Mouse (Mus musculus) spleen, postnatal 10 days (tissue): ENCODE data around the gene Socs2.

Source experiments
- DNase-seq, 2 experiments: peaks; one replicate each; pipeline ENCODE4 v3.0.0; 2021 to 2022; ENCODE audit warnings: low spot score in 2 of 2

Gene Socs2

DNA sequence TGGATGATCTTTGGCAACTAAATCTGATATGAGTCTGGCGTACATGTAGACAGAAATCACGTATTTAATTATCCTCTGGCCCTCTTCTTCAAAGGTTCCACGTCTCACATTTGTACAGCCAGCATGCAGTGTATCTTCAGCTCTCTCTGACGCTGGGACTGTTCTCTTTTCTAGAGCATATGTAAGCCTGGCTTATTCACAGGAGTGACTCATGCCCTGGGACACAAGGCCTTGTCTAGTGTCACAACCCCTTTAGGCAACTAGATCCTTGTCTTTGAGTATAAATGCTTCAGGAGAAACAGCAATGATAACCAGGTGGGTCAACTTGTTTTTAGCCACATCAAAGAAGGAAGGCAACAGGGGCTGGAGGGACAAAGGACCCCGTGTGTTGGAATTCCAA is 5.7 kb upstream of the Socs2 start:
- no peak for DNase-seq

DNA sequence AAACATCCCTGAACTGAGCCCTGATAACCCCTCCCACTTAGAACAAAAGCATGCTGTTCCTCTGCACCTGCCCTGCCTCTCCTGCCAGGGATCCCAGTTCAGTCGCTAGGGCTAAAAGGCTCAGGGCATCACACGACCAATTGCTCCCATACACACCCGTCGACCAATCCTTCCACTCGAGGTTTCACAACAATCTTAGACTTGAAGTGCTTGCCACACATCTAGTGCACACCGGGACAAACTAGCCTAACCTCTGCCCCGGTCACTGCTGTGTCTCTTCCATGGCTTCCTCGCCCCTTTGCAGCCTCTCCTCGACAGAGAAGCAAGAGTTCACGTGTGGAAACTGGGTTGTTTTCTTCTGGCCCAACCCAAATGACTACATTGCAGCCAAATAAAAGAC is 3.3 kb upstream of the Socs2 start:
- no peak for DNase-seq

DNA sequence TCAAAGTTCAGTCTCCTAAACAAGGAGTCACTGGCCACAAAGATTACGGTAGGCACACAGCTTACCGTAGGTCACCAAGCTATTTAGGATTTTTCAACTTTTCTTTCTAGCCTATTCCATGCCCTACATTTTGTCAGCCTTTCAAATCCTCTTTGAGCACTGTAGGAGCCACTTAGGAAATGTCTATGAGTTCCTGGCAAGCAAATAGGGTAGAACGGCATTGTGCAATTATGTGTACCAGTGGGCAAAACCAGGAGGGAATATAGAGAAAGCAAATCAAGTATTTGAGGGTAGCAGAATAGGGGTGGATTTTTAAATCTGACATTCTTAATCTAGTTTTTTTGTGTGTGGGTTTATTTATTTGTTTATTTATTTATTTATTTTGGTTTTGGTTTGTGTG is 2.7 kb upstream of the Socs2 start:
- no peak for DNase-seq

DNA sequence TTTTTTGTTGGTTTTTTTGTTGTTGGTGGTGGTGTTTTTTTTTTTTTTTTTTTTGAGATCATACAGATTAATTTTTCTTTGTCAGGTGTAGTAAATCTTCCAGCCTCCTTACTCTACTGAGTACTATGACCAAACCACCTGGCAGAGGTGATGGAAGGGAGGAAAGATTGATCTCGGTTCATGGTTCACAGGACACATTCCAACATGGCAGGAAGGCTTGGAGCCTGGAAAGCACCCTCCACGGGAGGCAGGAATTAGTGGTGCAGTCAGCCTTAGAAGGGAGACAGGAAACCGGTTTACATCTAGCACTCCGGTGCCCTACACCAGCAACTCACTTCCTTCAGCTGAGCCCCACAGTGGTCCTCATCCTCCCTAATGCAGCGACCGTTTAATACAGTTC is 1.7 kb upstream of the Socs2 start:
- DNase-seq, result no peak

DNA sequence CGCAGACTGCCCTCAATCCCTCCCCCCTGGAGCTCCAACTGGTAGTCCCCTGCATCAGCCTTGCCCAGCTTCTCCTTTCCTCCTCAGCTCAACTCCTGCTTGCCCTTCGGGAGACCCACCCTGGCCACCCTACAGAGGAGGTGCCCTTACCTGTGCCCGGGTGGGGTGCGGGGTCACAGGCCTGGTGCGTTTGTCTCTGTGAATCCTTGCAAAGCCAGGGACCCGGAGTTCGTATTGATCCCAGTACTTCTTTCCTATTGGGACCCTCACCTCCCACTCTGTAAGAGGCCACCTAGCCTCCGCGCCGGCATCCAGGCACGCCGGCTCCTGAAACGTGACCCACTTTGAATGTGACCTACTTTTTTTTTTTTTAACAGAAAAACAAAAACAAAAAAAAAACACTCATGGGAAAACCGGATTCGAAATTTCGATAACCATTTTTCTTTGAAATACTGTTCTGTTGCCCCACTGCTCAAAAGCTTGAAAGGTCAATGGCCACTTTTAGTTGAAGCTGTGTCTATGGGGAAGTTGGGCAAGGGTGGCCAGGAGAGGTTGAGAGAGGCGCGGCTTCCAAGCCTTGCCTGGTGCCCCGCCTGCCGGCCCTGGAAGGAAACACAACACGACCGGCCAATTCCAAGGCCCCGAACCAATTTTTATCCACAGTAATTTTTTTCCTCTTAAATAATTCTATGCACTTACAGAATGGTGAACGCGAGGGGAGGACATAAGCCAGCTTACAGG is 686 bp upstream of the Socs2 start:
- peak; percentile 27 to 75 for DNase-seq

DNA sequence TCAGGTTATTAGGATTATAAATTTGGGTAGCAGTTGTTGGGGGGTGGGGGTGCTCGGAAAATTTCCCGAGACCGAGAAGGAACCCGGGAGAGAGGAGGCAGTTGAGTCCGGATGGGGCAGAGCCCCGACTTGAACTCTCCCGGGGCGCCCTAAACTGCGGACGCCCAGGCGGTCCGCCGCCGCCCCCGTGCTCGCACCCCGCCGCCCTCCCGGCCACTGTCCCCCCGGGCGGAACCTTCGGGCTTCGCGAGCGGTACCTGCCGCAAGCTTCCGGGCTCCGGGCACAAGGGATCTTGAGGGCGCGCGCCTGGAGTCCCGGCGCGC is 657 bp downstream of the Socs2 start:
- no peak for DNase-seq

DNA sequence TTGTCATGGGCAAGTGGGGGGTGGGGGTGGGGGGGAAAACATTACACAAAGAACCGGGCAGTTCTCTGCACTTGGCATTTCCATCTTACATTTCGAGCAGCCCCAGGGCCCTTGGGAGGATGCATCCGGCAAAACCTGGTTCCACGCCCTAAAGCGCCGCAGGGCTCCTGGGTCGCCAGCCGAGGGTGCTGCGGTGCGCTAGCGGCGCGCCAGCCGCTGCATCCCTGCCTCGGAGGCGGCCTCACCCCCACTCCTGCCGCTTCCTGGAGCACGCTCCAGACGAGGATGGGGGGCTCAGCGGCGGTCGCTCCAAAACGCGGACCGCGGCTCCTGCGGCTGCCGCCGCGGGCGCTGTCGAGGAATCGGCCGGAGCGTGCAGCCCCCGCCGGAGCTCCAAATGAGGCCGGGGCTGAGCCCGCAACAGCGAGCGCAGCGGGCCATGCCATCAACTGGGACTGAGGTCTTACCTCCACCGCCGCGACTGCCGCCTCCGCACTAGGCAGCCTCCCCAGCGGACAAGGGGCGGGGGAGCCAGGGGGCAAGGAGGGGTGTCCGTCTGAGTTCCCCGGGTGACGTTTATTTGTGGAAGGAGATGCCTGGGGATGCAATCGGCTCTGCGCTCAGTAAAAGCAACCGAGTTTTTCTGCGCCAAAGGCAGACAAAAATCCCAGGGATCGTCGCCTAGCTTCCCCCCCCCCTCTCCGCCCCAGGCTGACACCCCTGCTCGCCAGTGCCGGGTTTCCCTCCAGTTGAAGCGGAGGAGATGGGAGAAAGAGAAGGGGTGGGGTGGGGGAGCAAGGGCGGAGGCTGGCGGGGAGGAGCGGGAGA is 1.2 kb downstream of the Socs2 start:
- peak; percentile 28 to 46 for DNase-seq

DNA sequence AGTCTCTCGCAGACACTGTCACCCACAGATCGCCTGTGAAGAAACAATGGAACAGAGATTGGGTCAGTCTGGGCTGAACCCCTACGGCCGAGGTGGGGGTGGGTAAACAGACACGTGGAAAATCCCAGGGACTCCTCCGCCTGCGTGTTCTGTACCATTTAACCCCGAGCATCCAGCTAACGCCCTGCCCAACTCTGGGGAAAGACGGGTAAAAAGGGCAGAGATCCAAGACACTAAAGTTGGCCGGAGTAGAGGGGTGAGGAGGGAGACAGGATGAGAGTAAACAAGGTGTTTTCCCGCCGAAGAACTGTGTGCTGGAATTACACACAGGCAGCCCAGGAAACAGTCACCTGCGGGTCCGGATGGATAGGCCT is 1.8 kb downstream of the Socs2 start:
- no peak for DNase-seq

DNA sequence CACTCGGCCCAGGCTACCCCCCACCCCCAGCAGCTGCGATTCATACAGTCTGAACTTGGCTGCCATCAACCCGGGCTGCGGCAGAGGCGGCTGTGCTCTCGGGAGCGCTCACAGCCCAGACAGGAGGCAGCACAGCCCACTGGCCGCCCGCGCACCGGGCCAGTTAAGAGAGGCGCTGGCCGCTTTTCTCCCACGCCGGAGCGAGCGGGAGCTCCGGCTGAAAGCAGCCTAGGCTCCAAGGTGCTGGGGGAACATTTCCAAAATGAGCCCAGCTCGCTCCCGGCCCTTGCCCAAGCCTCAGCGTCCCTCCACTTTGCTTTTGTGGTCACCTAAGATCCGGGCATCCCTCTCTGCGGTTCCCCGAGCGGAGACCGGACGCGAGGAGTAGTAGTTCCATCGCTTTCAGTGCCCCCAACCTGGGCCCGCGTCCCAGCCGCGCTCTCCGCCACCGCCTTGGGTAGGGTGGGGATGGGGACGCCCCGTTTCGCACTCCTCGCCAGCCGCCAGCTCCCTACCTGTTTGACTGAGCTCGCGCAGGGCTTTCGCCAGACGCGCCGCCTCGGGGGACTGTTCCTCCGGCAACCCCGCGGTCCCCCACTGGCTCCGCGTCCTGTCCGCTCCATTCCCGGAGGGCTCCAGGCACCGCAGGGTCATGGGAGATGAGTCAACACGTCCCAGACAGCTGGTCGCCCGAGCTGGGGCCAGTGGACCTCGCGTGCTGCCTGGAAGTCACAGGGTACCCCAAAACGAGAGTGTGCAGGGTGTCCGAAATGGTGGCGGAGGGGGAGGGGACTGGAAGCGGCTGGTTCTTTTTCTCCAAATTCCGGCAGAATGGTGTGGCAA is 2.4 kb downstream of the Socs2 start:
- peak; percentile 18 to 38 for DNase-seq

DNA sequence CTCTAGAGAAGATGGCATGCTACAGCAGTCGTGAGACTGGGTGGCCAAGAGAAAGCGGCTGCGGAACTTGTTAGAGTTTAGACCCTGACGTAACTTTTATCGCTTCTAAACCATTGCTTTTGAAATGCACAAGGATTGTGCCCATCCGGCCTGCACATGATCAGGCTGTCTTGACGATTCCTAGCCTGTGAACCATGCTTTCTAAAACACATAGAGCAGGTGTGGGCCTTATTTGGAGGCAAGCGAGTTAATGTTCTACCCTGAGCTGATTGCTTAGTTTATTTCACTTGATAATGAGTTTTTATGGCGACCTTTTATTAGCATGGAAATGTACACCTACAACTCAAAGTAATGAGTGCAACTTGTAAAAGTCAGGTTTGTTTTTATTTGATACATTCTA is 5.8 kb downstream of the Socs2 start:
- no peak for DNase-seq

DNA sequence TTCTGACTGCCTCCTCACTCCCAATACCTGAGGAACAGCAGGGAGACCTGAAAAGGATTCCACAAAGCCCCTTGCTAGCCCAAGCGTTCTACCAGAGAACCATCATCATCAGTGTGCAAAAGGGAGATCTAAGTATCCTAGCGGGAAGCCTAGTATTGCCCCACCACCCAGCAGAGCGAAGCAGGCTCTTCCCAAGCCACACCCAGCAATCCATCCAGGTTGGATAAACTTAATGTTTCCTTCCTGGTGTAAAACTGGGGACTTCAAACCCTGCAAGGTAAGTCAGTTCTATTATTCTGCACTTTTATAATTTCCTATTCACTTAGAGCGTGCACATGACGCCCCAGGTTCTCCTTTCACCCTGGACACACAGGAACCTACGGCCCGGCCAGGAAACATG is 6.3 kb downstream of the Socs2 start:
- no peak for DNase-seq

DNA sequence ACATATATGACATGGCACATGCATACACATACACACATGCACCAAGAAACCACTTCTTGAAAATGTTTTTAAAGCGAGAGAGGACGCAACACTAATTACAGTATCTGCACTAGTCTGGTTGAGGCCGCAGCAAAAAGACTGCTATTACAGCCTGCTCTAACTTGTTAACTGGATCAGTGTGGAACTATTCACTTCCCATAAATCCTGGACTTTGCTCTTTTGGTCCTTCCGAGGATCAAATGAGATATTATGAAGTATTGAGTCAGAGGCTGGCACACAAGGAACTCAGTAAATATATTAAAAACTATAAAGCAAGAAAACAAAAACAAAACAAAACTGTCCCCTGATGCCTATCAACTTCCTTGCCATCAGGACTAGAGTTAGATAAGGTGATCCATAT is 6.8 kb downstream of the Socs2 start:
- no peak for DNase-seq

DNA sequence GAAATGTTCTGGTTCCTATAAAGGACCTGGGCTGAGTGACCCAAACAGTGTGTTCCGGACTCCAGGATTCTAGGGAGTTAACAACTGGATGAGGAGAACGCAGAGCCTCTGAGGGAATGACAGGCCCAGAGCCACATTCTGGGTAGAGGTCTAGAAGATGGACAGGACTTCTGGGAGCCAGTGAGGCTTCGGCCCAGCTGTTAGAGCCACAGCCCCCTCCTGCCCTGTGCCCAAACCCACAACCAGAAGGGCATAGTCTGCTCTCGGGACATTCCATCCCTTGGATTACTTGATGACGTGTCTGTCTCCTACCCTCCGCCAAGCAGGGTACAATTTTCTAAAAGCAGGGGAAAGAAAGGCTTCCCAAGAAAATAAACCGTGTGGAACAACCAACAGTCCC is 7.8 kb downstream of the Socs2 start:
- no peak for DNase-seq

DNA sequence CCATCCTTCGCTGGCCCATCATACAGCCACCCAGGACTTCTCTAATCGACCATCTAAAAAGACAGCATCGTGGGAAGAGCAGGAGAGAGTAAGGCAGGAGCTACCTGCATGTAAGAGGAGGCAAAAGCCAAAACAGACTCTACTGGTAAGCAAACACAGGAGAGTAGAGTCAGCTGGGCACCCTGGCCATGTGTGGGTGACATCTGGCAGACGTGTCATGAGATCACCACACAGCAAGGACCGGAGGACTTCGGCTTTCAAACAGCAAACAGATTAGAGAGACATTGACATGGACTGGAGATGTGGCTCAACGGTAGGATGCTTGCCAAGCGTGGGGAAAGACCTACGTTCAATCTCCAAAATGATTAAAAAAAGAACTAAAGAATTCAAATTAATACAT is 8.5 kb downstream of the Socs2 start:
- DNase-seq, result no peak

DNA sequence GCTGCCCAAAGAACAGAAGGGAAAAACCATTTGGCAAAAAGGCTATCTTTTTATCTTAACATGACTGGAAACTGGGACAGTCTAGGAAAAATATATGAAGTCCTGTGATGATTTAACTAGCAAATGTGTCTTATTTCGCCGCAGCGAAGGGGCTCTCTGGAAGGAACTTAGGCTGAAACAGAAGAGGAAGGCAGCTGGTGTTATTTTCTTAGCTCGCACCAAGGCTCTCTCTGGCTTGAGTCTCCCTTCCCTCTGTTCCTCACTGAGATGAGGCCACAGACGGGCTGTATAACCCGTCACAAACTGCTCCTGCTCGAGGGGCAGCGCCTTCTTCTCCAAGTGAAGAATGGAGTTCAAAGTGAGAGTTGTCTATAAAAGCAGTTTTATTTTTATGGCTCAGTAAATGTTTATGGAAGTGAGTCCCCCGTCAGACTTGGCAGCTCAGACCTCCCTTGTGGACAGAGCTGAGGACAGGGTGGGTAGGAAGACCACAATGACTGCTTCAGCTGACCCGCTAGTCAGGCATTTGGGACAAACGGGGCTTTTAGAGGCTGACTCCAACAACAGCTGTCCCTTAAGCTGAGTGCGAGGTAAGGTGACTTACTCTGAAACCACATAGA is 9.3 kb downstream of the Socs2 start:
- DNase-seq, result no peak

DNA sequence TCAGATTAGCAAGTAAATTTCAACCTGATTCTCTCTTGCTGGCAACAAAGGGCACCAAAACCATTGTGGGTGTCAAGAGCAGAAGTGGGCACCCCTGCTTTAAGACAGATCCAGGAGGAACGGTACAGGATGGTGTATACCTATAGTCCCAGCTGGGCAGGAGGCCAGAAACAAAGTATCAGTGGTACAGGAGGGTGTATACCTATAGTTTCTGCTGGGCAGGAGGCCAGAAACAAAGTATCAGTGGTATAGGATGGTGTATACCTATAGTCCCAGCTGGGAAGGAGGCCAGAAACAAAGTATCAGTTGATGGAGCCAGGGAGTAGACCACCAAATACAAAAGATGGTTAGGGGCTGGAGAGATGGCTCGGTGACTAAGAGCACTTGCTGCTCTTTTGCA is 12.2 kb downstream of the Socs2 start:
- DNase-seq, result no peak

DNA sequence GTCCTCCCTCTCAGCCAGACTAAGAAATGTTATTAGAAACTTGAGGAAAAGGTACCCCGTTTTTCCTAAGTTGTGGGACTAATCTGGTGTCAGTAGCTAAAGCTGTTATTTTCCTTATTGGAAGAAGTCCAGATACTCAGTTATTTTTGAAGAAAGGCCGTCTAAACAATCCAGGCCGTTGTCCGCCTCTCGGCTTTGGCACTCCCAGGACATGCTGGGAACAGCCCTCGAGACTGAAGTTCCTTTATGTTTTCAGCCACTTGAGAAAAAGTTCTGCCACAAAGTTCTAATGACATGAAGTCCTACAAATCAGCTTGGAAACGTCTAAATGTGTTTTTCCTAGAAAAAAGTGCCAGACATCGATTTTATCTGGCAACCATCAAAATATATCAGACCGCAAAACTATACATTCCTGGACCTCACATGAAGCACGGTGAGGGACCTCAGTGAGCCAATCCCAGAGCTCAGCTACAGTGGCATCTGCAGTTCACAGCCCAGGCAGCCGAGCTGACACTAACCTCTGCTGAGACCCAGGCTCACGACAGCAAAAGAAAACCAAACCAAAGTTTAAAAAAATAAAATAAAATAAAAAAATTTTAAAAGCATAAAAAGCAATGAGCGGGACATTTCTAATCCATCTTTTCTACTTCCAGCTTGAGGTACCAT is 17.2 kb downstream of the Socs2 start:
- DNase-seq, result no peak

DNA sequence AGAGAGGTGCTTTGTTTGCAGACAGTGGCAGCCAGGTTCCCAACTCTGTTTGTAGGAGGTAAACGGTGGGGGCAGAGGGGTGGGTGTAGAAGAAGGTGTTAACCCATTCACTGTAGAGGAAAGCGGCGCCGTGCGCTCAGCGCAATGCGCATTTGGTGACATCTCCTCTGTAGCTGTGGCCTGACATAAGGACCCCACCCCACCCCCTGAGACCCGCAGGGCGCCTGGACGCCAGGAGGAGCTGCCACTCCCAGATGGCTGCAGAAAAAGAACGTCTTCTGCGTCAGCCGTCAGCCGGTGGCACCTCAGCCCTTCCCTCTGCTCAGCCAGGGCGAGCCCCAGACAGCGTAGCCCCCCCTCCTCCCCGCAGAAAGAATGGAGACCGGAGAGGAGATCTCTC is 18.5 kb downstream of the Socs2 start:
- peak in 1 of 2 experiments; percentile 19 for DNase-seq

DNA sequence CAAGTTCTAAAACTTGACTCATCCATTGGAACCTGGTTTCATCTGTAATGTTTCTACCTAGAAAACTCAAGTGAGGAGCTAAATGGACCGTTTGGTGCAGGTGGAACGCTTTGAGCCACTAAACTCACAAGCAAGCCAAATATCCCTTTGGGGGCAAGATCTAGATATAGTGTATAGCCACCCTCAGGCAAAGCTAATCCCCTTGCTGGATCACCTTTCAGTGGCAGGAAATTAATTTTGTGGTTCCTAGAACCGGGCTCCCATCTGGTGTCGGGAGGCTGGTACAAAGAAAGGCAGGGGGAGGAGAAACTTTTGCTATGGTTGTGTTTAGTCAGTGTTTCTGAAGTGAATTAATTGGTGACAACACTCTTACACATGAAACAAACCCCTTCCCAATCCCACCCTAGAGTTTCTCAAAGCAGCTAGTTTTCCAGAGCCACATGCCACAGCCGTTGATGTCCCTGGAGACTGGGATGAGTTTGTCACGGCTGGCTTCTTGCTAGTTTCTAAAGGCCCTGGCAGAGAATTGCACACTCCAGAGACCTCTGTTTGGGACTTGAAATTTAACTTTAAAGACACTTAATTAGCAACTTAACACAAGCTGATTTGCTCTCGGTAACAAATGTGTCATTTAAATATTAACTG is 19.7 kb downstream of the Socs2 start:
- DNase-seq, result no peak

DNA sequence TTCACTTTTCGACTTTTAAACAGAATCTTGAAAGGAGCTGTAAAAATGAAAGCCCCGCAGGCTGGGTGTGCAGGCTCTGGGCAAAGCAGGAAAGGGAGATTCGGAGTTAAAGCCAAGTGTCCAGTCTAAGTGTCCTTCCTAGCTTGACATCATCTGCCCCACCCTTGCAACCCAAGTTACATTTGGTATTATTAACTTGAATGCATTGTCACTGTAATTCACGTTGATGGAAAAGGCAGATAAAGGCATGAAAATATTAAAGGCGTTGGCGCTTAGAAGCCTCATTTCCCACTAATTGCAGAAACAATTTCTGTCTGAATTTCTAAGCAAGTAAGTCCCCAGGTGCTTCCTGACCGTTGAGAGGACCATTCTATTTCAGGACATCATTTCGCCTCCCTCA is 20.6 kb downstream of the Socs2 start:
- DNase-seq, result no peak
